Mouse (Mus musculus): ENCODE measurements around the gene Rtn1.

Gene Rtn1

GRCm38 (mm10) chr12:72229451-72230196 lies 179.2 kb downstream of the Rtn1 start:
- CTCF ChIA-PET = no interaction called here

- CTCF ChIA-PET = no interaction called here
Observed at GRCm38 (mm10) chr12:72227731-72228130, 181.1 kb downstream of the Rtn1 start.

- CTCF ChIA-PET = no interaction called here
Observed at GRCm38 (mm10) chr12:72225371-72225770, 183.5 kb downstream of the Rtn1 start.

GRCm38 (mm10) chr12:72223557-72224102 lies 185.2 kb downstream of the Rtn1 start:
- CTCF ChIA-PET = no interaction called here

- CTCF ChIA-PET = no interaction called here
Observed at GRCm38 (mm10) chr12:72213554-72213953, 195.3 kb downstream of the Rtn1 start.

- CTCF ChIA-PET = no interaction called here
Observed at GRCm38 (mm10) chr12:72200828-72201227, 208.0 kb downstream of the Rtn1 start.

- CTCF ChIA-PET = no interaction called here
Observed at GRCm38 (mm10) chr12:72197925-72198486, 210.8 kb downstream of the Rtn1 start.

- CTCF ChIA-PET = no interaction called here
Observed at GRCm38 (mm10) chr12:72197434-72197833, 211.4 kb downstream of the Rtn1 start.

GRCm38 (mm10) chr12:72184929-72185328 lies 223.9 kb downstream of the Rtn1 start, which contains the start of gene Ccdc175:
Gene Ccdc175, minus strand, starts transcription at chr12:72185029.
- CTCF ChIA-PET = no interaction called here

- CTCF ChIA-PET = no interaction called here
Observed at GRCm38 (mm10) chr12:72179561-72179960, 229.3 kb downstream of the Rtn1 start.

GRCm38 (mm10) chr12:72178322-72178721 lies 230.5 kb downstream of the Rtn1 start:
- CTCF ChIA-PET = no interaction called here
